In genomic region chr4:135626461-135626860, GRCm38 (mm10) we compare ENCODE assay signal across 28 mouse cellular contexts. TPM values are rescaled to one million over a fixed set of nuclear protein-coding genes. Genes with fewer than 3 reads are reported as not detected.
"Had no signal": no experiment of that assay in that cellular context is flagged by ENCODE, and none has a peak within 500 bp of the region (broad histone marks: within the 10 kb centered on the region; RNA-seq: fewer than 3 reads in every experiment).

No protein-coding gene starts in this region.

- DNase-seq: gastrocnemius, postnatal 14 days; gastrocnemius, postnatal 36 days; heart, adult 11 months; heart, adult 2 months; heart, postnatal 14 days; heart, postnatal 36 days; kidney, adult 18-20 months; kidney, adult 8-10 months; kidney, postnatal 10 days; kidney, postnatal 25 days; kidney, postnatal 4 days; liver; liver, embryonic 13.5 days had no signal

- H3K9ac ChIP-seq: heart, embryonic 13.5 days; heart, embryonic 15.5 days; hindbrain, embryonic 13.5 days; hindbrain, embryonic 15.5 days; intestine, embryonic 15.5 days; limb, embryonic 12.5 days; liver, embryonic 13.5 days; liver, embryonic 15.5 days had no signal

- H3K4me1 ChIP-seq: heart, embryonic 13.5 days; heart, embryonic 15.5 days; hindbrain, embryonic 13.5 days; hindbrain, embryonic 15.5 days; intestine, embryonic 15.5 days; limb, embryonic 12.5 days had no signal

- H3K4me2 ChIP-seq: heart, embryonic 11.5 days; heart, embryonic 13.5 days; heart, embryonic 15.5 days; hindbrain, embryonic 13.5 days; hindbrain, embryonic 15.5 days; intestine, embryonic 15.5 days; limb, embryonic 12.5 days; liver, embryonic 11.5 days; liver, embryonic 13.5 days; liver, embryonic 15.5 days had no signal

- ATAC-seq: hindbrain, postnatal 0 days; intestine, embryonic 15.5 days; intestine, postnatal 0 days had no signal

- H3K4me3 ChIP-seq: heart, adult 2 months; heart, embryonic 13.5 days; heart, embryonic 15.5 days; hindbrain, embryonic 13.5 days; hindbrain, embryonic 15.5 days; intestine, embryonic 15.5 days; left cerebral cortex, adult 2 months; limb, embryonic 10.5 days; limb, embryonic 12.5 days; liver, embryonic 13.5 days; liver, embryonic 15.5 days had no signal

- H3K27ac ChIP-seq: heart, adult 2 months; heart, embryonic 13.5 days; heart, embryonic 15.5 days; hindbrain, embryonic 13.5 days; hindbrain, embryonic 15.5 days; hindbrain, postnatal 0 days; intestine, embryonic 15.5 days; left cerebral cortex, adult 2 months; limb, embryonic 10.5 days; limb, embryonic 12.5 days; liver, embryonic 15.5 days had no signal

- H3K9me3 ChIP-seq: heart, embryonic 13.5 days; heart, embryonic 15.5 days; hindbrain, embryonic 13.5 days; hindbrain, embryonic 15.5 days; intestine, embryonic 15.5 days; limb, embryonic 10.5 days; limb, embryonic 12.5 days; liver, embryonic 13.5 days; liver, embryonic 15.5 days had no signal

- H3K27me3 ChIP-seq: hindbrain, embryonic 13.5 days; hindbrain, embryonic 15.5 days; intestine, embryonic 15.5 days; limb, embryonic 12.5 days; liver, embryonic 13.5 days had no signal

- H3K36me3 ChIP-seq: heart, embryonic 13.5 days; heart, embryonic 15.5 days; hindbrain, embryonic 13.5 days; hindbrain, embryonic 15.5 days; intestine, embryonic 15.5 days; limb, embryonic 10.5 days; limb, embryonic 12.5 days; liver, embryonic 13.5 days; liver, embryonic 15.5 days had no signal

RNA-seq across cellular contexts. Expression of gene Grhl3, which starts 53.0 kb away (rescaled TPM):
- total RNA-seq: heart, postnatal 14 days; heart, postnatal 36 days; hematopoietic stem cell, adult 5-6 weeks had no signal
- polyA plus RNA-seq: gonadal fat pad, adult 2 months had no signal
